Mouse (Mus musculus): ENCODE data around the gene Cdc6. TPM values are rescaled to one million over a fixed set of nuclear protein-coding genes. Genes with fewer than 3 reads are reported as not detected.

Gene Cdc6
- polyA plus RNA-seq, 1 experiment, result 0.11 TPM

- Histone ChIP-seq H3K27ac (ENCODE audit: insufficient read depth, low read depth, low read length) (peak overlapping the region; percentile 96), H3K36me3 (ENCODE audit: control insufficient read depth, insufficient read depth, low read length) (no peaks in the 10 kb centered on the region), H3K4me3 (ENCODE audit: insufficient read depth, low read depth, low read length) (peak overlapping the region; percentile 53), H3K4me1 (ENCODE audit: control insufficient read depth, insufficient read depth, low read length) (peaks cover 43% of the 10 kb centered on the region), H3K27me3 (replicated peaks; ENCODE audit: control insufficient read depth, insufficient read depth, low read length) (no peaks in the 10 kb centered on the region)
- TF ChIP-seq POLR2A (IDR thresholded peaks at IDR 0.05; ENCODE audit: low read depth, low read length), result peak; percentile 70
- no peak for TF ChIP-seq CTCF (conservative IDR thresholded peaks at IDR 0.05; ENCODE audit: insufficient read depth, insufficient read length, low read depth, low read length)
- 7% methylated on average over 29 of the region's 29 CpGs for WGBS
- peak; percentile 86 for DNase-seq
These were observed 28.6 kb downstream of the Cdc6 start for GRCm38 (mm10) chr11:98936170-98936569.

DNA sequence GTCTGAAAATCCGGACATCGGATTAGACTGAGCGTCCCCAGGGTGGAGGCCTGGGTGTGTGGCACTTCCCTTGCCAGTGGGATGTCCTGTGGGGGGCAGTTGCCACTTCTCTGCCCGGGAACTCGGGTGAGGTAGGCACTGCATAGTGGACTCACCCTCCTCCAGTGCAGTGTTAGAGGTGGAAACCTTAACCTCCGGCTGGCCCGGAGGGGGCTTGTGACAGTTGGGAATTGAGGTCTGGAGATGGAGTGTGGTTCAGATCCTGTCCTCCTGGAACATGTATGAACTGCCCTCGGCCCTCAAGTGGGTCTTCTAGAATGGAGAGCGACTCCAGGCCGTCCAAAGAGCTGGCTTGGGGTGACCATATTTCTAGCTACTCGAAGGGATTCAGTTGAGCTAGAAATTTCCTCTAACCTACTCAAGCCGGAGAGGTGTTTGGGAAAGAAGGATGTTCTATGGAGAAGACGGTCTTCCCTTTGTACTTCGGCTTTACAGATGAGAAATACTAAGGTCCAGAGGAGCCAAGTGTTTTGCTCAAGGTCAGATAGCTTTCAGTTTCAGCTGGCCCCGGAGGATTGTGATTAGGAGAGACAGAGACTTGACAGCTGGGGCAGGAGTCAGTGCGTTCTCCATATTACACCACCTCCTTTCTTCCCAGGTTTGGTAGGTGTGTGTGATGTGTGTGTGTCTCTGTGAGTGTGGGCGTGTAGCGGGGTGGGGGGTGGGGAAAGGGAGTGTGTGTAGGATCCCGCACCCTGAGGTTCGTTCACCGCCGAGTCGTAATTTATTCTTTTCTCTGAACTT is 29.2 kb downstream of the Cdc6 start:
- peak overlapping the region; percentile 53 for H3K4me3 ChIP-seq (ENCODE audit: insufficient read depth, low read depth, low read length)
- peak; percentile 59 for DNase-seq
- peaks cover 43% of the 10 kb centered on the region for H3K4me1 ChIP-seq (ENCODE audit: control insufficient read depth, insufficient read depth, low read length)
- TF ChIP-seq CTCF (conservative IDR thresholded peaks at IDR 0.05; ENCODE audit: insufficient read depth, insufficient read length, low read depth, low read length) (no peak), POLR2A (IDR thresholded peaks at IDR 0.05; ENCODE audit: low read depth, low read length) (no peak)
- H3K27me3 ChIP-seq (replicated peaks; ENCODE audit: control insufficient read depth, insufficient read depth, low read length), result no peaks in the 10 kb centered on the region
- WGBS, result 5% methylated on average over 23 of the region's 23 CpGs
- H3K27ac ChIP-seq (ENCODE audit: insufficient read depth, low read depth, low read length), result peak overlapping the region; percentile 96
- no peaks in the 10 kb centered on the region for H3K36me3 ChIP-seq (ENCODE audit: control insufficient read depth, insufficient read depth, low read length)

GRCm38 (mm10) chr11:98937410-98937913 is 29.9 kb downstream of the Cdc6 start:
- DNase-seq, result peak; percentile 96
- Histone ChIP-seq H3K4me1 (ENCODE audit: control insufficient read depth, insufficient read depth, low read length) (peaks cover 46% of the 10 kb centered on the region), H3K36me3 (ENCODE audit: control insufficient read depth, insufficient read depth, low read length) (no peaks in the 10 kb centered on the region), H3K27me3 (replicated peaks; ENCODE audit: control insufficient read depth, insufficient read depth, low read length) (no peaks in the 10 kb centered on the region), H3K27ac (ENCODE audit: insufficient read depth, low read depth, low read length) (peak overlapping the region; percentile 97), H3K4me3 (ENCODE audit: insufficient read depth, low read depth, low read length) (peak overlapping the region; percentile 93)
- under 1% methylated on average over 38 of the region's 38 CpGs for WGBS
- TF ChIP-seq CTCF (conservative IDR thresholded peaks at IDR 0.05; ENCODE audit: insufficient read depth, insufficient read length, low read depth, low read length), result no peak
- TF ChIP-seq POLR2A (IDR thresholded peaks at IDR 0.05; ENCODE audit: low read depth, low read length), result no peak

DNA sequence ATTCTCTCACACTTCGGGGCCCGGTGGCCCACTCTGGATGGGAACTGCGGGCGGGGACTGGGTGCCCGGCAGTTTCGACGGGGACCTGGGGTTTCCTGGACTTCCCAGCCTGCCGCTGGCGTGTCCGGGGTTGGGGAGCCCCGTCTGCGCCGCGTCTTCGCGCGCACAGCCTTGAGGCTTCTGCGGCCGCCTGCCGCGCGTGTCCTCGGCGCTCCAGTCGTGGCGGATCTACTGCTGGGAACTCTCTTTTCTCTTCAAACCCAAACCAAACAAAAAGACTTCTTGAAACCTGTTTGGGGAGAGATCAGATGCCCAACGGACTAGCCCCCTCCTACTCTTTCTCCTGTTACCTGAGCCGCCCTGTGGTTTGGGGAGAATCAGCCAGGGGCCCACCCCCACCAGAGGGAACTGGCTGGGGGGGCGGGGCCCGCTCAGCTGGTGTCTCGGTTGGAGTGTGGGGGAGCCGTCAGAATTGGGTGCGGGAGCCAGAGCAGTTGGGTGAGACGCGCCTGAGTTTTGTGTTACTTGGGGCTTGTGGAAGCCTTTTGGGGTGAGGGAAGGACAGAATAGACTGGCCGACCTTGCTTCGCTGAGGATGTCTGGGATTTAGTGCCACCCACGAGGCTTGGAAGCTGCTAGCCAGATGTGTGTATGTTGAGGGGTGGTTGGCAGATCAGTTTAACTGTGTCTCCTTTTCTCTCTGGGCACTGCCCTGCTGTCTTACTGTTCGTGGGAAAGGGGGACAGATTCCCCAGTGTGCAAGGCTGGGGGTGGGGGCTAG is 30.5 kb downstream of the Cdc6 start:
- peak overlapping the region; percentile 93 for H3K4me3 ChIP-seq (ENCODE audit: insufficient read depth, low read depth, low read length)
- H3K27me3 ChIP-seq (replicated peaks; ENCODE audit: control insufficient read depth, insufficient read depth, low read length), result no peaks in the 10 kb centered on the region
- H3K27ac ChIP-seq (ENCODE audit: insufficient read depth, low read depth, low read length), result peak overlapping the region; percentile 97
- H3K4me1 ChIP-seq (ENCODE audit: control insufficient read depth, insufficient read depth, low read length), result peaks cover 48% of the 10 kb centered on the region
- no peaks in the 10 kb centered on the region for H3K36me3 ChIP-seq (ENCODE audit: control insufficient read depth, insufficient read depth, low read length)
- peak; percentile 69 for DNase-seq
- WGBS, result 2% methylated on average over 39 of the region's 39 CpGs
- TF ChIP-seq POLR2A (IDR thresholded peaks at IDR 0.05; ENCODE audit: low read depth, low read length) (no peak), CTCF (conservative IDR thresholded peaks at IDR 0.05; ENCODE audit: insufficient read depth, insufficient read length, low read depth, low read length) (no peak)

GRCm38 (mm10) chr11:98938701-98939083 is 31.1 kb downstream of the Cdc6 start:
- DNase-seq, result no peak
- Histone ChIP-seq H3K27ac (ENCODE audit: insufficient read depth, low read depth, low read length) (no peak overlapping the region), H3K27me3 (replicated peaks; ENCODE audit: control insufficient read depth, insufficient read depth, low read length) (no peaks in the 10 kb centered on the region), H3K36me3 (ENCODE audit: control insufficient read depth, insufficient read depth, low read length) (no peaks in the 10 kb centered on the region), H3K4me1 (ENCODE audit: control insufficient read depth, insufficient read depth, low read length) (peaks cover 54% of the 10 kb centered on the region), H3K4me3 (ENCODE audit: insufficient read depth, low read depth, low read length) (peak overlapping the region; percentile 93)
- TF ChIP-seq POLR2A (IDR thresholded peaks at IDR 0.05; ENCODE audit: low read depth, low read length) (no peak), CTCF (conservative IDR thresholded peaks at IDR 0.05; ENCODE audit: insufficient read depth, insufficient read length, low read depth, low read length) (no peak)
- 37% methylated on average over 7 of the region's 7 CpGs for WGBS

GRCm38 (mm10) chr11:98939084-98939952 is 31.7 kb downstream of the Cdc6 start:
- 45% methylated on average over 15 of the region's 15 CpGs for WGBS
- Histone ChIP-seq H3K4me3 (ENCODE audit: insufficient read depth, low read depth, low read length) (peak overlapping the region; percentile 93; the same call in 1 of the 2 replicates), H3K27ac (ENCODE audit: insufficient read depth, low read depth, low read length) (no peak overlapping the region)

More at GRCm38 (mm10) chr11:98939084-98939952, 31.7 kb downstream of the Cdc6 start:
- H3K36me3 ChIP-seq (ENCODE audit: control insufficient read depth, insufficient read depth, low read length), result no peaks in the 10 kb centered on the region
- peaks cover 60% of the 10 kb centered on the region for H3K4me1 ChIP-seq (ENCODE audit: control insufficient read depth, insufficient read depth, low read length)
- no peak for DNase-seq
- no peaks in the 10 kb centered on the region for H3K27me3 ChIP-seq (replicated peaks; ENCODE audit: control insufficient read depth, insufficient read depth, low read length)
- no peak for TF ChIP-seq POLR2A (IDR thresholded peaks at IDR 0.05; ENCODE audit: low read depth, low read length)
- no peak for TF ChIP-seq CTCF (conservative IDR thresholded peaks at IDR 0.05; ENCODE audit: insufficient read depth, insufficient read length, low read depth, low read length)
